In the genomic region with DNA sequence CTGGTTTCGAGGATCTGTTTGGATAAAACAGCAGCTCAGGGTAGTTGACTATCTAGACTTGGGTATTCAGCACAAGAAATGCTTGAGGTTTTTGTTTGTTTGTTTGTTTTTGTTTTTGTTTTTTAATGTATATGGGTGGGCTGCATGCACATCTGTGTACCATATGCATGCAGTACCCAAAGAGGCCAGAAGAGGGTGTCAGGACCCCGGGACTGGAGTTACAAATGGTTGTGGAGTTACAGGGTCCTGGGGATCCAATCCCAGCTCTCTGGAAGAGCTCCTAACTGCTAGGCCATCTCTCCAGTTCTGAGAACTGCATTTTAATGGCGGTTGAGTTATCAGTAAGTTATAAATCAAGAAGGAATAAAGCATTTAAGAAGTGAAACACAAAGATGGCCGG, we compare ENCODE assay signal across 8 mouse cellular contexts.
A peak's percentile ranks its signal among the peaks of the same experiment; 100 is the strongest.
DNase-seq lines count a peak whose midpoint lies in the region; ATAC-seq and TF ChIP-seq lines count a peak whose summit lies in the region.
"Had no signal": no experiment of that assay in that cellular context is flagged by ENCODE, and none has a peak within 500 bp of the region (broad histone marks: within the 10 kb centered on the region; RNA-seq: fewer than 3 reads in every experiment).

No protein-coding gene starts in this region.

- no peak for DNase-seq in ES-E14 (ENCODE audit: low read depth, low spot score)
- peak; percentile 10 for DNase-seq in forelimb bud, embryonic 11.5 days (ENCODE audit: low read depth, low spot score)
- no peak for DNase-seq in spleen, adult 18-20 months

- no peak for ATAC-seq in intestine, postnatal 0 days
- no peak for ATAC-seq in intestine, embryonic 16.5 days
- ATAC-seq in frontal cortex, adult (ENCODE audit: low TSS enrichment): no peak; the same call in 1 of the 2 replicates

- H3K4me3 ChIP-seq in intestine, postnatal 0 days (ENCODE audit: low read depth, low read length): no peak overlapping the region
- H3K4me3 ChIP-seq in intestine, embryonic 16.5 days (ENCODE audit: low read length): no peak overlapping the region
- H3K4me3 ChIP-seq in E14TG2a.4 (replicated peaks; ENCODE audit: low read length): no peak overlapping the region
- no peak overlapping the region for H3K4me3 ChIP-seq in ES-E14 (ENCODE audit: insufficient read depth in 1 of 2, low read depth in 1 of 2, low read length in 2 of 2, poor library complexity in 1 of 2, severe bottlenecking in 1 of 2)
- H3K4me3 ChIP-seq: limb, embryonic 13.5 days had no signal

- WGBS in intestine, postnatal 0 days: 79% methylated on average over 4 of the region's 4 CpGs
- 76% methylated on average over 4 of the region's 4 CpGs for WGBS in intestine, embryonic 16.5 days

- H3K36me3 ChIP-seq in intestine, postnatal 0 days (ENCODE audit: control insufficient read depth, insufficient read depth): no peaks in the 10 kb centered on the region
- H3K36me3 ChIP-seq in intestine, embryonic 16.5 days (ENCODE audit: control insufficient read depth, insufficient read depth, low read length): no peaks in the 10 kb centered on the region
- H3K36me3 ChIP-seq in E14TG2a.4 (ENCODE audit: insufficient read depth, low read length): peaks cover 12% of the 10 kb centered on the region
- no peaks in the 10 kb centered on the region for H3K36me3 ChIP-seq in ES-E14 (ENCODE audit: control insufficient read depth, insufficient read depth, low read length, poor library complexity, severe bottlenecking)
- H3K36me3 ChIP-seq: limb, embryonic 13.5 days had no signal

- H3K9me3 ChIP-seq in intestine, postnatal 0 days (ENCODE audit: control insufficient read depth): no peaks in the 10 kb centered on the region
- no peaks in the 10 kb centered on the region for H3K9me3 ChIP-seq in intestine, embryonic 16.5 days (ENCODE audit: control insufficient read depth, low read length)
- H3K9me3 ChIP-seq in E14TG2a.4 (ENCODE audit: low read length) (peaks cover 9% of the 10 kb centered on the region), ES-E14 (ENCODE audit: control insufficient read depth, insufficient read depth, low read depth, low read length) (no peaks in the 10 kb centered on the region)
- H3K9me3 ChIP-seq: limb, embryonic 13.5 days had no signal

- no peak overlapping the region for H3K4me2 ChIP-seq in intestine, postnatal 0 days (replicated peaks; ENCODE audit: low read depth)
- no peak overlapping the region for H3K4me2 ChIP-seq in intestine, embryonic 16.5 days (ENCODE audit: low read depth, low read length)
- H3K4me2 ChIP-seq: limb, embryonic 13.5 days had no signal

- H3K4me1 ChIP-seq in intestine, postnatal 0 days (replicated peaks; ENCODE audit: control insufficient read depth, insufficient read depth, low read length): no peaks in the 10 kb centered on the region
- H3K4me1 ChIP-seq in intestine, embryonic 16.5 days (ENCODE audit: control insufficient read depth, insufficient read depth, low read length): no peaks in the 10 kb centered on the region
- H3K4me1 ChIP-seq in E14TG2a.4 (replicated peaks; ENCODE audit: low read depth, low read length) (peaks cover 97% of the 10 kb centered on the region), ES-E14 (ENCODE audit: control insufficient read depth in 2 of 2, insufficient read depth in 2 of 2, low read length in 2 of 2, poor library complexity in 1 of 2) (peaks cover 33 to 41% of the 10 kb centered on the region in 2 experiments)
- H3K4me1 ChIP-seq: limb, embryonic 13.5 days had no signal

- H3K27ac ChIP-seq in intestine, postnatal 0 days (ENCODE audit: low read depth, low read length): no peak overlapping the region
- no peak overlapping the region for H3K27ac ChIP-seq in intestine, embryonic 16.5 days (ENCODE audit: low read length)
- no peak overlapping the region; the same call in 1 of the 2 replicates for H3K27ac ChIP-seq in ES-E14 (ENCODE audit: insufficient read depth, low read depth, low read length, poor library complexity, severe bottlenecking)
- H3K27ac ChIP-seq: limb, embryonic 13.5 days had no signal

- H3K9ac ChIP-seq in intestine, postnatal 0 days (ENCODE audit: low read depth, low read length): no peak overlapping the region
- H3K9ac ChIP-seq in intestine, embryonic 16.5 days (ENCODE audit: low read depth, low read length): no peak overlapping the region
- no peak overlapping the region for H3K9ac ChIP-seq in ES-E14 (ENCODE audit: insufficient read depth, low read depth, low read length, poor library complexity, severe bottlenecking)
- H3K9ac ChIP-seq: limb, embryonic 13.5 days had no signal

- no peaks in the 10 kb centered on the region for H3K27me3 ChIP-seq in intestine, postnatal 0 days (replicated peaks; ENCODE audit: control insufficient read depth, insufficient read depth, low read length)
- H3K27me3 ChIP-seq in intestine, embryonic 16.5 days (replicated peaks; ENCODE audit: control insufficient read depth, insufficient read depth, low read length): no peaks in the 10 kb centered on the region
- H3K27me3 ChIP-seq in E14TG2a.4 (ENCODE audit: insufficient read depth, low read length): no peaks in the 10 kb centered on the region
- H3K27me3 ChIP-seq: limb, embryonic 13.5 days had no signal

- peak; percentile 54 for TF ChIP-seq CTCF in intestine, postnatal 0 days (IDR thresholded peaks at IDR 0.05; ENCODE audit: low read depth)
- TF ChIP-seq CTCF in E14TG2a.4 (conservative IDR thresholded peaks at IDR 0.05; ENCODE audit: low read length): peak; percentile 76

- in situ Hi-C loops in ES-E14 (cut with MboI; ENCODE audit: low sequenced_read_pairs in 2 of 2, unreplicated experiment in 2 of 2): no loop called here

TF ChIP-seq in ES-E14, 5 proteins besides CTCF, POLR2A, EP300 and RAD21:
- peak; percentile 61 for TF ChIP-seq ZC3H11A (IDR thresholded peaks at IDR 0.05; ENCODE audit: borderline replicate concordance, low read depth, low read length)
- no peak for TF ChIP-seq MAFK (IDR thresholded peaks at IDR 0.05; ENCODE audit: insufficient read depth, low read depth, low read length)
